Mouse (Mus musculus) G1E-ER4 (cell line): ENCODE data around the gene Ipo5. TPM values are rescaled to one million over a fixed set of nuclear protein-coding genes. Genes with fewer than 3 reads are reported as not detected.

Source experiments
- GATA1 ChIP-seq: IDR thresholded peaks from one replicate; pipeline ENCODE4 v1.8.0; 2012; ENCODE audit warnings: low read length, inconsistent platforms
- polyA plus RNA-seq: library from polyadenylated mRNA; stranded (reverse); fragments of >175 nt; gene quantifications from 2 replicates; pipeline ENCODE4 v1.2.3, GENCODE M21; 2012

The Ipo5 gene
- polyA plus RNA-seq, result 14.2 and 53.3 TPM in 2 replicates

- no peak for TF ChIP-seq GATA1
These were observed at the start of gene Ipo5 for GRCm38 (mm10) chr14:120910733-120911324. TSS of gene Ipo5 (plus strand) at chr14:120911224.

GRCm38 (mm10) chr14:120863205-120863604 lies 47.8 kb upstream of the Ipo5 start:
- TF ChIP-seq GATA1, result no peak

- no peak for TF ChIP-seq GATA1
These were observed 46.1 kb upstream of the Ipo5 start for GRCm38 (mm10) chr14:120864896-120865295.

GRCm38 (mm10) chr14:120866573-120866972 lies 44.5 kb upstream of the Ipo5 start:
- TF ChIP-seq GATA1, result no peak

DNA sequence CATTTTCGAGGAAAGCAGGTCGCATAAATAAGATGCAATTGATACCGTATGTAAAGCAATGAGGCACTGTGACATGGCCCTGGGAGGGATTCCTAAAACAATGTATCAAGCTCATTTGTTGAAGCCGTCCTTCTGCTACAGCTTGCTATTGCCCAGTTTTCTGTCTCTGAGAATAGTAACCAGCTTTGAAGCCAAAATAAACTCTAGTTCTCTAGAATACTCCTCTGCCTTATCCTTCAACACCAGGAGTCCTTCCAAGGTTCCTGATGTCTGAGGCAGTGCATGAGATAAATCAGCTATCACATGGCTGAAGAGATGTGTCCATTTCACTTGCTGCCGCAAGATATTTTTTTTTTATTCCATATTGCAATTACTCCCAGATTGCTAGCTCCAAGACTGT lies 43.9 kb upstream of the Ipo5 start:
- TF ChIP-seq GATA1, result no peak

GRCm38 (mm10) chr14:120868494-120868893 lies 42.5 kb upstream of the Ipo5 start:
- TF ChIP-seq GATA1, result no peak

GRCm38 (mm10) chr14:120870736-120871135 lies 40.3 kb upstream of the Ipo5 start:
- TF ChIP-seq GATA1, result no peak

DNA sequence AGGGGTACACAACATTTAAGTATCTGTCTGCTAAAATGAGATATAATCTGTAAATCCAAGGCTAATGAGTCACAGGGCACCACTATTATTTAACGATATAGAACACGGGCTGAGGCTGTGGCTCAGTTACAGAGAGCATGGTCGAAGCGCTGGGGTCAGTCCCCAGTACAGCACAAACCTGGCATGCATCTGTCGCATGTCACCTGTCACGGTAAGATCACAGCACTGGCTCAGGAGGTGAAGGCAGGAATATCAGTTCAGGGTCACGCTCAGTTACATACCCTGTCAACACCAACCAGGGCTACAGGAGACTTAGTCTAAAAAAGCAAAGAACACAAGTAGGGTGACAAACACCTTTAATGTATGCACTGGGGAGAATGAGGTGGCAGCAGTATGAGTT lies 36.6 kb upstream of the Ipo5 start:
- TF ChIP-seq GATA1, result no peak

DNA sequence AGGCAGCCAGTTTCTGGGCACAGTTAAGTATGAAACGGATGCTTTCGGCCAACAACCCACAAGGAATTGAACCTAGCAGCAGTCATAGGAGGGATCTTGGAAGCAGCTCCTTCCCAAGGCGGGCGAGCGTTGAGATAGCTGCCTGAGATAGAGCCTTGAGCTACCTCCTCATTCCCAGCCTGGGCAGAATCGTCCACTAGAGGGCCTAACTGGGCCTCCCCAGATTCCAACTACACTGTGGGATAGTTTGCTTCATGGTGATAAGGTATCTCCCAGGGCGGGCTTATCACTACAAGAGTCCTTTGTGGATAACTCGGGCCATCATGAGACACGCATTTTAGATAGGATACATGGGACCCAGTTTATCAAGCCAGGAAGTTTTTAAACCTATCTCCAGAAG lies 35.9 kb upstream of the Ipo5 start:
- no peak for TF ChIP-seq GATA1

GRCm38 (mm10) chr14:120875811-120876388 lies 35.1 kb upstream of the Ipo5 start:
- TF ChIP-seq GATA1, result no peak

DNA sequence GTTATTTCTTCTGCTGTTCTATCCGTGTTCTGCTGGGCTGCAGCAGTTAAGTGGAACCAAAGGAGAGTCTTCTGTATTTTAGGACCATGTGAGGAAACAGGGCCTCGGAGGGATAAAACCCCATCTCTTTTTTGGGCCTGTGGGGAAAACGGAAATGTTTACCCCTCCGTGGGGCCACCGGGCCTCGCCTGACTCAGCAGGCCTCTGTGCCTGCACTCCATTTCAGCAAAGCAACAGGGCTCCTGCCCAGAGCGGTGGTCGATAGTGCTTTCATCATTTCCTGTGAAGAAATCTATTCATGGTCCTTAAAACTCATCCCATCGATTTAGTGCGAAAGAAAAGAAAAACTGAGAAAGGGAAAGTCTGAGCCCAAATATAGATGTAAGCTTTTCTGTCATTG lies 33.9 kb upstream of the Ipo5 start:
- no peak for TF ChIP-seq GATA1

DNA sequence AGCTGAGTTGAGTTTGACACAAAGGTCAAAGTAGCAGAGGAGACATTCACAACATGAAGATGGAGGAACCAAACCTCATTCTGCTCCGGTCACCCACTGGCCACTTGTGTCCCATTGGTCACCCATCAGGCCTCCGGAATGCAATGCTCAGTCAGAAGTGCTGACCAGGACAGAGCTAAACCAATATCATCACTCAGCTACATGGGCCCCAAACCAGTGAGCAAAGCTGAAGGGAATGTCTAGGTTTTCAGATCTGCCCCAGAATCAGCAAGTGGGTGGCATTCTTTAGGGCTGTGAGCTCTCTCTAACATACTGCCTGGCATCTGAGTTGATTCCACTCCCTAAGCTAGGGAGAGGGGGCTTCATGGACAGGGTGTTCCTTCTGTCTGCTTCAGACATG lies 32.0 kb upstream of the Ipo5 start:
- no peak for TF ChIP-seq GATA1

DNA sequence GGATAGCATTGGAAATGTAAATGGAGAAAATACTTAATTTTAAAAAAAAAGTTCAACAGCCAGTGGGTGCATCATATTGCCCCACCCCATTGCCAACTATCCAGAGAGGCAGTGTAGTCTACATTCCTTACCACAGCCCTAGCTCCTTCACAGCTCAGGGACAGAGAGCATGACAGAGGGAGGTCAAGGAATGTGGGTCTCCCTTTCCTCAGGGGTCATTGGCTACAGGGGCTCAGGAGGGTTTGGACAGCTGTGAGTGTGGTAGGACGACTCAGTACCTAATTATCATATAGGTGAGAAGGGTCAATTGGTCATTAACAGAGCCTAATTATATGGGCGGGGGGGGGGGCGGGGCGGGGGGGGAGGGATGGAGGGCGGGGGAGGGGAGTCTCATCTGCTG lies 30.4 kb upstream of the Ipo5 start:
- no peak for TF ChIP-seq GATA1

GRCm38 (mm10) chr14:120881054-120881453 lies 30.0 kb upstream of the Ipo5 start:
- no peak for TF ChIP-seq GATA1

DNA sequence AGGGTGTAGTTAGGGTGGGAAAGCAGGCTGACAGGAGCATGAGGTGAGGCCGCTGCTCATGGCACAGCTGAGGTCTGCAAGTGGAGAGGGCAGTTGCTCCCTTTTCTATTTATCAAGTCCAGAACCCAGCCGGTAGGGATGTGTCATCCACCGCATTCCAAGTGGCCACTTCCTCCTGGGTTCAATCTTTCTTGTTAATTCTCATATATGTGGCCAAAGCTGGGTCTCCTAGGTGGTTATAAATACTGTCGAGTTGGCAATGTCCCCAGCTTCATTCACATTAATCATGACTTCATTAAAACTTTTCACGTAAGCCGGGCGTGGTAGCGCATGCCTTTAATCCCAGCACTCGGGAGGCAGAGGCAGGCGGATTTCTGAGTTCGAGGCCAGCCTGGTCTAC lies 22.3 kb upstream of the Ipo5 start:
- TF ChIP-seq GATA1, result no peak

- no peak for TF ChIP-seq GATA1
These were observed 18.7 kb upstream of the Ipo5 start for GRCm38 (mm10) chr14:120892369-120892768.

DNA sequence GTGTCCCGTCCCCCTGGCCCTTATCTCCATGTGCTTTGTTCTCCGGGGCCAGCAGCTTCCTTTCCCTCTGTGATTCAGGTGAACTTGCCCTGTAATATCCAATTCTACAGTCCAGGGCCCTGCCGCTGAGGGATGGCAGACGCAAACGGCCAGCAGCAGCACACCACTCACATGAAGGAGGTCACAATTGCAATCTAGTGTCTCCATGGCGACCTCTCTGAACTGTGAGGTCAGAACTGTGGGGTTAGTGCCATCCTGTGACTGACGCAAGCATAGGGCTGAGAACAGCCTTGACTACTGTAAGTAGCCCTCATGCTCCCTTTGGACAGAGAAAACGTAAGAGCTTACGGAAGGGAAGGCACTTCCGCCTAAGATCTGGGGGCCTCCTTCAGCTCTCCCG lies 14.4 kb upstream of the Ipo5 start:
- TF ChIP-seq GATA1, result no peak

GRCm38 (mm10) chr14:120898876-120899275 lies 12.1 kb upstream of the Ipo5 start:
- TF ChIP-seq GATA1, result no peak

- no peak for TF ChIP-seq GATA1
These were observed 1.6 kb upstream of the Ipo5 start for GRCm38 (mm10) chr14:120909396-120909795.
